Mouse (Mus musculus) heart, embryonic 16.5 days (tissue): ENCODE measurements around the gene Myrf. TPM values are rescaled to one million over a fixed set of nuclear protein-coding genes. Genes with fewer than 3 reads are reported as not detected.

Experiments
- ATAC-seq: fragments of 200-750 bp; cut with Nextera tagmentation; replicated peaks from 2 replicates; pipeline ENCODE4 v1.8.0; 2017; ENCODE audit warnings: moderate number of reproducible peaks; ENCODE audit not compliant: insufficient read depth, low FRiP score; ENCODE audit errors: extremely low read depth
- H3K27ac ChIP-seq: fragments of 300-500 bp; sonication (generic); 2 replicates; pipeline ENCODE4 v1.5.1; 2014; ENCODE audit warnings: mild to moderate bottlenecking, low read length, control low read depth, moderate library complexity
- H3K27me3 ChIP-seq: fragments of 300-500 bp; sonication (generic); 2 replicates; pipeline ENCODE4 v1.6.1; 2014; ENCODE audit warnings: low read length, mixed read lengths; ENCODE audit not compliant: control insufficient read depth, insufficient read depth
- H3K36me3 ChIP-seq: fragments of 300-500 bp; sonication (generic); 2 replicates; pipeline ENCODE4 v1.6.1; 2014; ENCODE audit not compliant: control insufficient read depth, insufficient read depth
- H3K4me1 ChIP-seq: fragments of 300-500 bp; sonication (generic); 2 replicates; pipeline ENCODE4 v1.6.1; 2014; ENCODE audit warnings: low read length, mixed read lengths; ENCODE audit not compliant: control insufficient read depth, insufficient read depth
- H3K4me2 ChIP-seq: fragments of 300-500 bp; sonication (generic); 2 replicates; pipeline ENCODE4 v1.6.1; 2014; ENCODE audit warnings: low read depth, mild to moderate bottlenecking, control low read depth, low read length
- H3K4me3 ChIP-seq: fragments of 300-500 bp; sonication (generic); 2 replicates; pipeline ENCODE4 v1.5.1; 2014; ENCODE audit warnings: mild to moderate bottlenecking, control low read depth, low read length
- H3K9ac ChIP-seq: fragments of 300-500 bp; sonication (generic); 2 replicates; pipeline ENCODE4 v1.6.1; 2014; ENCODE audit warnings: low read length, control low read depth
- H3K9me3 ChIP-seq: fragments of 300-500 bp; sonication (generic); replicated peaks from 2 replicates; pipeline ENCODE4 v1.6.1; 2016; ENCODE audit warnings: low read length; ENCODE audit not compliant: control insufficient read depth
- whole genome bisulfite sequencing: fragments of 180-500 bp; shearing (Covaris S2); extraction: QIAGEN DNeasy Blood & Tissue Kit; methylation state at CpG from one replicate; pipeline ENCODE4 v1.1.7; 2014; 5-methylcytosine and 5-hydroxymethylcytosine counted together
- polyA plus RNA-seq: library from polyadenylated mRNA; unstranded; fragments of >200 nt; fragmentation: Nextera tagmentation; extraction: Ambion mirVana; gene quantifications from 2 replicates; pipeline ENCODE4 v1.2.1, GENCODE M21; 2015

Myrf gene
- polyA plus RNA-seq, 1 experiment from 2014 or later = 4.2 TPM

DNA sequence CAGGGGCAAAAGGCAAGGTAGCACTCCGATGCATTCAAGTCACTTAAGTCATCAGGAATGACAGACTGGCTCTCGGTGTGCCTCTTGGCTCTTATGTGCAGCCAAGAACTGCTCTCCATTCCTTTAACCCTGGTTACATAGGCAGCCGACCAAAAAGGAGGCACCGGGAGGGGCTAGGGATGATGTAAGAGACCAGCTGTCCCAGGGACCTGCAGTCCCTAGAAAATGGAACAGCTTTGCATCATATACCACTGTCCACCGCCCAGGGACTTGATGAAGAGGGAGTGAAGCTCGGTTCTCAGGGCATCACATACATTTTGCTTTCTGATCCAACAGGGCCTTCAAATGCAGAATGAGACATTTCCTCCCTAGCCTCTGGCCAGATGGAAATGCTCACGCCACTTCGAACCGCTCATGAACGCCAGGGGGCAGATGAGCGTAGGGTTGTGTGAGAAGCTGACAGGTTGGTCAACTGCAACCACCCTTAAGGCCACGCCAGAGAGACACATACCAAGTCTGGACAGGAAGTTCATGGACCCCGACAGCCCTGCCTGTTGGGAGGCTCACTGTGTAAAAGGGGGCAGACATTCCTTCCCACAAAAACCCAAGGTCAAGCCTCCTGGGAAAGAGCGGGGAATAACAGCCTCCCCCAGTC is 25.8 kb upstream of the Myrf start:
- H3K9ac ChIP-seq = no peak overlapping the region
- no peaks in the 10 kb centered on the region for H3K36me3 ChIP-seq
- ATAC-seq = peak; percentile 69
- peaks cover 5% of the 10 kb centered on the region; the same call in 1 of the 2 replicates for H3K4me1 ChIP-seq
- no peaks in the 10 kb centered on the region for H3K9me3 ChIP-seq
- no peak overlapping the region for H3K4me2 ChIP-seq
- H3K4me3 ChIP-seq = no peak overlapping the region
- H3K27me3 ChIP-seq = peaks cover 16% of the 10 kb centered on the region; the same call in 1 of the 2 replicates
- H3K27ac ChIP-seq = no peak overlapping the region
- WGBS = 15% methylated on average over 14 of the region's 14 CpGs

DNA sequence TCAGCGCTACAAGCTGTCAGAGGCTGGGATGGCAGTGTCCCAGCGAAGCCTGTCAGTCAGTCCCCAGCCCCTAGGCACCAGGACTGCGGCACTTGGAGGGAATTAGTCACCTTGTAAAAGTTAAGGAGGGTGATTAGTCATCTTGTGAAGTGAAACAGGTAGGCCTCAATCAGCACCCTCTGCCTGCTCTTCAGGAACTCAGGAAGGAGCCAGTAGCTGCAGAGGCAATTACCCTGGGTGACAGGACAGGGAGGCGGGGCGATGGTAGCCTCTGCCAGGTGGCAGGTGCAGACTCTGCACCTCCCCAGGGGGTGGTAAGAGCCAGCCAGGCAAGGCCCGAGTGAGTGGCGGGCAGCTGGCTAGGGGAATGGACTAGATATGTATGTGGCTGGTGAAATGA is 20.8 kb upstream of the Myrf start:
- WGBS = 69% methylated on average over 7 of the region's 7 CpGs
- H3K27me3 ChIP-seq = peaks cover 16% of the 10 kb centered on the region; the same call in 1 of the 2 replicates
- H3K4me1 ChIP-seq = no peaks in the 10 kb centered on the region
- H3K4me3 ChIP-seq = no peak overlapping the region
- no peaks in the 10 kb centered on the region for H3K9me3 ChIP-seq
- H3K27ac ChIP-seq = no peak overlapping the region
- no peak for ATAC-seq
- no peaks in the 10 kb centered on the region for H3K36me3 ChIP-seq
- no peak overlapping the region for H3K9ac ChIP-seq
- no peak overlapping the region for H3K4me2 ChIP-seq

DNA sequence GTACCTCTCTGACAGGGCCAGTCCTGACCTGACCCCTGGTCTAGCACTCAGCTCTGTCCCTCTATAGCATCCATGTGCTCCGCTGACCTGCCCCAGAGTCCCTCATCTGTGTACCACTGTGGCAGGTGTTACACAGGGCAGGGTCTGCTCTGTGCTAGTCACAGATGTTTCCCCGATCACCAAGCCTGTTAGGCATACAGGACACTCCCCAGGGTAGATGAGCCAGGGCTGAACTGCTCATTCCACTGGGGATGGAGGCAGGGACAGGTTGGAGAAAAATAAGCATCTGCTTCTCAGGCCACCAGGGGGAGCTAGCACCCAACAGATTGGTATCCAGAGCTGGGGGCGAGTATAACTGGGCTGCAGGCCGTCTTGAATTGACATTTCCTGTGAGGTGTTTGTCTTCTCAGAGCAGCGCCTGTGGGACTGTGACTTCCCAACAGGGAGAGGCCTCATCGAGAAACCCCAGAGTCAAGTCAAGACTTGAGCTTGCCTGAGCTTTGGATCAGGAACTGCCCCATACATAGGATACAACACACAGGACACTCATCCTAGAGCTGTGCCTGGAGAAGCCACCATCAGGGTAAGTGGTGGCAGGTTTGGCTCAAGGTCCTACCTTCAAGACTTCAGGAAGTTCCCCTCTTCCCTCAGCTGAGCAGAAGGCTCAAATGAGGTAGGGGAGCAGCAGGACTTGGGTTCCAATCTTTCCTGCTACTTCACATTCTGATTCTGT is 17.9 kb upstream of the Myrf start:
- Histone ChIP-seq H3K4me1 (no peaks in the 10 kb centered on the region), H3K4me3 (no peak overlapping the region), H3K9me3 (no peaks in the 10 kb centered on the region), H3K36me3 (no peaks in the 10 kb centered on the region), H3K27ac (no peak overlapping the region), H3K4me2 (no peak overlapping the region), H3K9ac (no peak overlapping the region), H3K27me3 (peaks cover 11% of the 10 kb centered on the region; the same call in 1 of the 2 replicates)
- WGBS = 20% methylated on average over 6 of the region's 6 CpGs
- ATAC-seq = peak; percentile 34

DNA sequence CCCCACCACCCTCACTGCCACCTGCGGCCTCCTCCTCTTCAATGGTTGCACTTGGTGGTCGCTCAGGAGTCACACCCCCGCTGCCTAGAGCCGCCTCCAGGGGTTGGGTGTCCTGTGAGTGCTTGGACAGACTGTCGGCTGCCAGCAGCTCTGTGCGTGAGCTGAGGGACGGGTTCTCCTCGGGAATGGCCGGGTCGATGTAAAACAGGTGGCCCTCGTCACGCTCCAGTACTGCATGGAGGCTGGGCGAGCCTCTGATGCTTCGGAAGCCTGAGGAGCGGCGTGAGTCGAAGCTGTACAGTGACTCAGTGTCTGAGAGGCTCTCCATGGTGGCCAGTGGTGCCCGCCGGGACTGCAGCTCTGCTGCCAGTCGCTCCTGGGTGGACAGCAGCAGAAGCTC is 7.6 kb upstream of the Myrf start:
- WGBS = 28% methylated on average over 20 of the region's 20 CpGs
- no peak overlapping the region for H3K9ac ChIP-seq

DNA sequence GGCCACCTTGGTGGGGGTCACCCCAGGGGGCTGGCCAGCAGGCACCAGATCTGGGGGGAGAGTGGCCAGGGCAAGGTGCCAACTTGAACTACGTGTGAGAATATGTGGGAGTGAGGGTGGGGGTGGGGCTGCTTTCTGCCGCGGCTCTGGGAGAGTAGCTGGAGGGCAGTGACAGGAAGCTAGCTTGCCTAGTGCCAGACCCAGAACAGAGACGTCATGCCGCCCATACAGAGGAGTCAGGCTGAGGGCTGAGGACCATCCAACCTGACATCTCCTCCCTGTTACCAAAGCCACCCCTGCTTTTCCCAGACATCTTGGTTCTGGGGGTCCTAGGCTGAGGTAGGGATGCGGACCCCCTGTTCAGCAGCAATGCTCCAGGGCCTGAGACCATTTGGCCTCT is 6.6 kb upstream of the Myrf start:
- no peaks in the 10 kb centered on the region for H3K27me3 ChIP-seq
- no peak overlapping the region; the same call in 1 of the 2 replicates for H3K9ac ChIP-seq
- H3K9me3 ChIP-seq = no peaks in the 10 kb centered on the region
- peaks cover 9% of the 10 kb centered on the region; the same call in 1 of the 2 replicates for H3K4me1 ChIP-seq
- H3K4me2 ChIP-seq = no peak overlapping the region
- 17% methylated on average over 6 of the region's 6 CpGs for WGBS
- H3K36me3 ChIP-seq = no peaks in the 10 kb centered on the region
- no peak overlapping the region for H3K27ac ChIP-seq
- no peak for ATAC-seq
- H3K4me3 ChIP-seq = no peak overlapping the region

More for the DNA sequence above, 7.6 kb upstream of the Myrf start:
- ATAC-seq = peak; percentile 22; the same call in 1 of the 2 replicates
- Histone ChIP-seq H3K36me3 (no peaks in the 10 kb centered on the region), H3K4me1 (peaks cover 9% of the 10 kb centered on the region; the same call in 1 of the 2 replicates), H3K27ac (no peak overlapping the region), H3K9me3 (no peaks in the 10 kb centered on the region), H3K4me2 (peak overlapping the region; percentile 3; the same call in 1 of the 2 replicates), H3K4me3 (no peak overlapping the region), H3K27me3 (no peaks in the 10 kb centered on the region)

DNA sequence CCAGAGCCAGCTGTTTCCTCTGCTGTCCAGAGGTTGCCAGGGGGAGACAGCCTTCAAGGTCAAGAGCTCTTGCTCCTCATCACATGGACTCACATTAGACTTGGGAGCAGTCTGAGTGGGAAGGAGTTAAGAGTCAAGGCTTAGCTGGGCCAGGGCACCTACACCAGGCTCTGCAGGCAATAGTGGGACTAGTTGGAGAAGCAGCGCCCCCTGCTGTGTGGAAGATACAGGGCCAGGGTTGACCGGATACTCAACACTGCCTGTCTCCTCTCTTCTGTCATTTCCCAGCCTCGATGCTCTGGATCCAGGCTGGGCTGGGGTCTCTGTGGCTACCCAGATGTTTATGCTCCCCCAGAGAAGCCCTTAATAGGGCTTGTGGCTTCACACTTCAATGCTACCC is 3.6 kb upstream of the Myrf start:
- H3K36me3 ChIP-seq = no peaks in the 10 kb centered on the region
- no peak overlapping the region for H3K27ac ChIP-seq
- no peaks in the 10 kb centered on the region for H3K9me3 ChIP-seq
- peaks cover 5% of the 10 kb centered on the region; the same call in 1 of the 2 replicates for H3K27me3 ChIP-seq
- H3K9ac ChIP-seq = no peak overlapping the region
- H3K4me2 ChIP-seq = no peak overlapping the region
- peaks cover 9% of the 10 kb centered on the region; the same call in 1 of the 2 replicates for H3K4me1 ChIP-seq
- no peak for ATAC-seq
- H3K4me3 ChIP-seq = no peak overlapping the region
- 14% methylated on average over 3 of the region's 3 CpGs for WGBS

DNA sequence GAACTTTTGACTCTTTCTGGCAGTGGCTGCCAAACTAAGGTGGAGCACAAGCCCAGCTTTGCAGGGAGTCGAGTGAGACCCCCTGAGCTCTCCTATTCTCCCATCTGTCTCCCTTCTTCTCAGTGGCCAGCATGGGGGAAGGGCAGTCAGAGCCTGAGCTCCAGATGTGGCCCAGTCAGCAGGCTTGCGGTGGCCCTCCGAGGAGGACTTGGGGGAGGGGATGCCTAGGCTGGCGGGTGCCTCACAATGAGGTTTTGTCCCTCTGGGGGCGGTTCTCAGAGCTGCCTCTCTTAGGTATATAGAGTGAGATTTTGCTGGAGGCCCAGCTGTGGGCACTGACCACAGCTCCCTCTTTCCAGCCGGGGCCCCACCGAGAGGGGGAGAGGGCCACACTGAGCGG is 2.4 kb upstream of the Myrf start:
- no peak for ATAC-seq
- Histone ChIP-seq H3K9ac (no peak overlapping the region), H3K27ac (no peak overlapping the region), H3K27me3 (peaks cover 9% of the 10 kb centered on the region), H3K9me3 (no peaks in the 10 kb centered on the region), H3K4me3 (no peak overlapping the region), H3K36me3 (no peaks in the 10 kb centered on the region), H3K4me2 (no peak overlapping the region), H3K4me1 (peaks cover 5% of the 10 kb centered on the region; the same call in 1 of the 2 replicates)
- 27% methylated on average over 8 of the region's 8 CpGs for WGBS

DNA sequence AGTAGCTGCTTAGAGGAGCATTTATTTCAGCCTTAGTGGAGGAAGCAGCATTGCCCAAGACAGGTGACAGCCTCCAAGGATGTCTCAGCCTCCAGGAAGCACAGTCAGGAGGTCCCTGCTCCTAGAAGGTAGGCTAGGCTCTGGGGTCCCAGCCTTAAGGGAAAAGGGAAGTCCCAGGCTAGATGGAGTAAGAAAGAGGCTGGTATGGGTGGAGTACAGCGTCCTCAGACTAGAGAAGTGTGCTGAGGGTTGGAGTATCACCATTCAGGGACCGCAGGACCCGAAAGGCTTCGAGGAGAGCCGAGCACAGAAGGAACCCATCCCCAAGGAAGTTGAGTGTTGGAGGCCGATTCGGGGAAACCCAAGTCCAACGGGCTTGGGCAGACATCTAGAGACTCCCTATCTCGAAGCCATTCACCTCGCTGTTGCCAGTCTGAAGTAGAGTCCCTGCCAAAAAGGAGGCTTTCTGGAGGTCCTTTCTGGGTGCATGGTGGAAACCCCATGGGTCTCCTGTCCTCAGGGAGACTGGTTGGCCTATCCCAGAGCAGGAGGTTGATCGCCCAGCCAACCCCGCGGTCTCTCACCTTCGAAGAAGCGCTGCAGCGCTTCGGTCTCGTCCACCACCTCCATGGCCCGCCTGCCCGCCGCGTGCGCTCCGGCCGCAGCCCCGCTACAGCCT is 434 bp downstream of the Myrf start:
- no peak for ATAC-seq
- 0 out of 2 replicates have a peak, but pooled peaks cover 2% of the 10 kb centered on the region for H3K4me1 ChIP-seq

More for the DNA sequence above, 434 bp downstream of the Myrf start:
- Histone ChIP-seq H3K9ac (peak overlapping the region; percentile 71), H3K4me3 (peak overlapping the region; percentile 60), H3K27me3 (peaks cover 9% of the 10 kb centered on the region), H3K36me3 (no peaks in the 10 kb centered on the region), H3K4me2 (peak overlapping the region; percentile 90), H3K27ac (no peak overlapping the region), H3K9me3 (no peaks in the 10 kb centered on the region)
- WGBS = 5% methylated on average over 26 of the region's 26 CpGs
